Mouse (Mus musculus) ES-Bruce4 (cell line): ENCODE measurements at regions not wholly inside any gene's neighbourhood (a gene's known extent, or its start where the extent isn't known, plus 50 kb on each side); places are given as distances from the start of the nearest gene placed in this dataset.

Experiments
- H3K27ac ChIP-seq: 2 replicates; pipeline ENCODE4 v1.5.1; 2012; ENCODE audit warnings: low read length, inconsistent platforms; ENCODE audit not compliant: insufficient read depth
- H3K27me3 ChIP-seq: 2 replicates; pipeline ENCODE4 v1.6.1; 2012; ENCODE audit warnings: mild to moderate bottlenecking, low read length, inconsistent platforms; ENCODE audit not compliant: control insufficient read depth, poor library complexity, insufficient read depth, severe bottlenecking
- H3K36me3 ChIP-seq: 2 replicates; pipeline ENCODE4 v1.6.1; 2012; ENCODE audit warnings: inconsistent platforms, mild to moderate bottlenecking, low read length, moderate library complexity; ENCODE audit not compliant: control insufficient read depth, poor library complexity, insufficient read depth, severe bottlenecking
- H3K4me1 ChIP-seq: one replicate; pipeline ENCODE4 v1.8.1; 2011; ENCODE audit warnings: low read length; ENCODE audit not compliant: control insufficient read depth, insufficient read depth
- H3K4me3 ChIP-seq: 2 replicates; pipeline ENCODE4 v1.5.1; 2011; ENCODE audit warnings: low read depth, mild to moderate bottlenecking, low read length
- H3K9ac ChIP-seq: 2 replicates; pipeline ENCODE4 v1.6.1; 2012; ENCODE audit warnings: low read depth, mild to moderate bottlenecking, inconsistent platforms; ENCODE audit not compliant: poor library complexity, severe bottlenecking
- H3K9me3 ChIP-seq: replicated peaks from 2 replicates; pipeline ENCODE4 v1.6.1; 2012; ENCODE audit warnings: mild to moderate bottlenecking, low read length, inconsistent platforms; ENCODE audit not compliant: control insufficient read depth, poor library complexity, insufficient read depth, severe bottlenecking
- CTCF ChIP-seq: IDR thresholded peaks from one replicate; pipeline ENCODE4 v1.8.1; 2011; ENCODE audit warnings: low read depth, low read length
- EP300 ChIP-seq: IDR thresholded peaks from 2 replicates; pipeline ENCODE4 v1.6.1; 2011; ENCODE audit warnings: low read depth, low read length; ENCODE audit not compliant: insufficient read depth
- POLR2A ChIP-seq: IDR thresholded peaks from one replicate; pipeline ENCODE4 v1.8.1; 2011; ENCODE audit warnings: low read length; ENCODE audit not compliant: insufficient read depth

DNA sequence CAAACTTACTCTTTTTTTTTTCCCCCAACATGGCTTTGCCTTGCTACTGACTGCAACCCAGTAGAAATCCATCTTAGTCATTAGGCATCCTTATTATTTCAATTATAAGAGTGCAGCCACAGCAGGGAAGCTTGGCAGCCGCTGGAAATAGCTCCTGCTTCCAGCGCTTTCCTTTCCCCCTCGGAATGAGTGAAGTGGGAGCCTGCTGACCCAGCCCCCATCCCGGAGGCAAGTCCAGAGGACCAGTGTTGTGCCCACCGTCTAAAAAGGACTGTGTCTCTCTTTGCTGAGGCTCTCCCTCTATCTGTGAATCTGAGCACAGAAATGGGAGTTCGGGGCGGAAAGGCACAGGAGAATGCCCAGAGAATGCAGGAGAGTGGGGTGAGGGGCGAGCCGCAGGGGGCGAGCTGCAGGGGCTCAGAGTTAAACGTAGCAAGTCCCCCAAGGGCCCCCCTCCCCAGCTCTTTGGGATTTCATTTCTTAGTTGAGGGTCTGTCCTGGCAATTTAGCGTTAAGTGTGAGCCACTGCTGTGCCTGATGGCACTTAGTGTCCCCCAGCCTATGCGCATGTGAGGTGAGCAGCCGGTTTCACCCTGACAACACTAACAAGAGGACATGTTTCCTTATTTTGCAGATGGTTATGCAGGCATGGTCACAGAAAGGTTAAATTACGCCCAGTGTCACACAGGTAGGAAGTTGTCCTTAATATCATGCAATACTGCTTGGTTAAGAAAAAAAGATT lies 117.4 kb upstream of the Arid2 start:
- peak overlapping the region; percentile 3; the same call in 1 of the 2 replicates for H3K4me3 ChIP-seq

DNA sequence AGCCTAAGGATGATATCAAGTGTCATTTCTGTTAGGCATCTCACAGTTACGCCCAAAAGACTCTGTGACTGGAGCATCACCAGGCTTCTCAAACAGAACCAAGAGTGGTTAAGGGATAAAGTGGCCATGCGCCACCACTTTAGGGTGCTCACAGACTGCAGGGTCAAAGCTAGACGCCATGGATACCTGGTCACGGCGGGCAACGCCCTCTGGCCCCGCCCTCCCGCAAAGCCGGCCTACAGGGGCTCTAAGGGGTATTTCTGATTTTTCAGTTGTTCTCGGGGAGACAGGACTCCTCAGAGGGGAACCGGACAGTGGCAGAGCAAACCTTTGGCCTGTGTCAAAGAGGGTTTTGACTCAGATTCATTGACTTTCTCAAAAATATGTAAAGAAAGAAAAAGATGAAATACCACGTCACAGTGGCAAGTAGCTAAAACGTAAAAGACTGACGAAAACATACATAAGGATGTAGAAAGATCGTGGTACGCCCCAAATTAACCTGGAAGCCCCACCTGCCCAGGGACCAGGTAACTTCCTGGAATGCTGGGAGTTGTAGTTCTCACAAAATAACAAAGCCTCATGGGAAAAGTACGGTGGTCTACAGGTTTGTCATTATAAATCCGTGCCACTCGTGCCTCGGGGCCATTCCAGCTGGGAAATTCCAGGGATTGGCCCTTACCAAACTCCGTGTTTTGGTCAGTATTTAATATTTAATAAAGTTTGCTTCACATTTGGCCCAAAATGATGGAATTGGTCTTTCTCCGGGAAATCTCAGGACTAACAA lies 116.1 kb upstream of the Arid2 start:
- Histone ChIP-seq H3K27me3 (no peaks in the 10 kb centered on the region), H3K4me3 (peak overlapping the region; percentile 81), H3K9me3 (no peaks in the 10 kb centered on the region), H3K36me3 (no peaks in the 10 kb centered on the region), H3K9ac (peak overlapping the region; percentile 43), H3K4me1 (peaks cover 2% of the 10 kb centered on the region), H3K27ac (peak overlapping the region; percentile 68)
- no peak for TF ChIP-seq EP300
- no peak for TF ChIP-seq POLR2A
- TF ChIP-seq CTCF = no peak

More for the DNA sequence above, 117.4 kb upstream of the Arid2 start:
- Histone ChIP-seq H3K9ac (peak overlapping the region; percentile 11; the same call in 1 of the 2 replicates), H3K27ac (no peak overlapping the region), H3K27me3 (no peaks in the 10 kb centered on the region), H3K4me1 (peaks cover 1% of the 10 kb centered on the region), H3K9me3 (no peaks in the 10 kb centered on the region), H3K36me3 (no peaks in the 10 kb centered on the region)
- no peak for TF ChIP-seq EP300
- no peak for TF ChIP-seq CTCF
- no peak for TF ChIP-seq POLR2A

DNA sequence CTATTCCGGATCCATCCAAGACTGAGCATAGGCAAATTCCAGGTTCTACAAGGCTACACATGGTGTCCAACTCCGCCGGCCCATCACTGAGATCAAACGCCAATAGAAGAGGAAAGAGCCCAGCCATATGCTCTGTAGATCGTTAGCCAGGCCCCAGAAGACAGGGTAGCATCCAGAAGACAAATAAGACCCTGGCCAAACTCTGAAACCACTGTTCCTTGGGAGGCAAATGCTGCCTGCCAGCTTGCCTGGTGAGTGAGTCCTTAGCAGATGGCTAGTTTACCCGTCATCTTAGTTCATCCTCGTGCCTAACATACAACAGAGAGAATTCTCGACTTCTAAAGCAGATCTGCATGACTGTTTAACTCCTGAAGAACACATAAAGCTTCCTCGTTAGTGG lies 109.4 kb upstream of the Arid2 start:
- no peak overlapping the region for H3K27ac ChIP-seq
- peaks cover 8% of the 10 kb centered on the region for H3K4me1 ChIP-seq
- H3K4me3 ChIP-seq = no peak overlapping the region
- no peak overlapping the region for H3K9ac ChIP-seq
- no peaks in the 10 kb centered on the region for H3K9me3 ChIP-seq
- no peaks in the 10 kb centered on the region for H3K36me3 ChIP-seq
- no peaks in the 10 kb centered on the region for H3K27me3 ChIP-seq
- TF ChIP-seq CTCF (no peak), EP300 (no peak), POLR2A (no peak)

DNA sequence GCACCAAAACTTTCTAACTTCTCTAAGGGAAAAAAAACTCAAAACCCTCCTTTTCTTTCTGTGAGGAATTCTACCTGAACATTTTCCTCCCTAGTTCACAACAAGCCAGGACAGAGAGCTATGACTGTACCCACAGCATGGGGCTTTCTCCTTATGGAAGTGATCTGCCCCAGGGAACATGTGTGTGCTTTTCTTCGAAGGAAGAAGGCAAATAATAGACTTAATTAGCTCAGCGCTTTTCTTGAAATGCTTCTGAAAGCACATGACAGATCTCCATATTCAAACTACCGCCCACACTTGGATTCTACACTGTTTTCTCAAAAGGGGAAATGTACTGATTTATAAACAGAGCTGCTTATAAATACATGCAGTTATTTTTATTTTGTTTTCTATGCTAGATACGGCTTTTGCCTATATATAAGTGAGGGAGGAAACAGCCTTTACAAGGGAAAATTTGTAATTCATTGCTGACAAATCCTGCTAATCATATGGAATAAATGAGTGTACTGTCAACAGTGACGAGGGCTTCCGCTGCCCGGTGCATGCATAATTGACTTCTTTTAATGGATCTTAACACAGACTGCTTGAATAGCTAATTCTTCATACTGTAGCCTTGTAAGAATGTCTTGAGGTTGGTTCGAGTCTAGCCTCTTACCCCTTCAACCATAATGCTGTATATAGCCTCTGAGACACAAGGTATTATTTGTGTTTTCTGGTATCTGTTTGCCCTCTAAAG lies 108.8 kb upstream of the Arid2 start:
- 0 out of 2 replicates have a peak overlapping the region, but pooled peaks have one; percentile 25 for H3K9ac ChIP-seq
- TF ChIP-seq EP300 = no peak
- no peak for TF ChIP-seq CTCF
- TF ChIP-seq POLR2A = no peak
- no peaks in the 10 kb centered on the region for H3K36me3 ChIP-seq
- H3K27ac ChIP-seq = peak overlapping the region; percentile 38; the same call in 1 of the 2 replicates
- no peaks in the 10 kb centered on the region for H3K9me3 ChIP-seq
- H3K4me3 ChIP-seq = no peak overlapping the region
- H3K27me3 ChIP-seq = no peaks in the 10 kb centered on the region
- peaks cover 8% of the 10 kb centered on the region for H3K4me1 ChIP-seq

DNA sequence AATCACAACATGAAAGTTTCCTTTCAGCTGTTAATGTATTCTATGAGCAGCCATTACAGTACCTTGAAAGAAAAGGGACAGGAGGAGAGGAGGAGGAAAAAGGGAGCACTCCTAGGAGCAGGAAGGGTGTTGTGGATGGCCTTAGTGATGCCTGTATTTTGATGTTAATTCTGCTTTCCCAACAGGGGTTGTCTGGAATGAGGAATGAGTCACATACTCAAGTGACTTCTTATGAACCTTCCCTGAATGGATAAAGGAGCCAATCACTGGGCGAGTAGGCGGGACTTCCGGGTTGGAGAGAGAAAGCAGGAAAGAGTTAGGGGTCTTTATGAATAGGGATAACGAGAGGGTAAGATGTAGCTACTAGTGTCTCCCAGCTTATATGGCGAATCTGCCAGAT lies 107.8 kb upstream of the Arid2 start:
- Histone ChIP-seq H3K27ac (peak overlapping the region; percentile 83), H3K4me3 (peak overlapping the region; percentile 98; the same call in 1 of the 2 replicates)
- TF ChIP-seq EP300 = peak; percentile 72; the same call in 1 of the 2 replicates
- no peak for TF ChIP-seq POLR2A

DNA sequence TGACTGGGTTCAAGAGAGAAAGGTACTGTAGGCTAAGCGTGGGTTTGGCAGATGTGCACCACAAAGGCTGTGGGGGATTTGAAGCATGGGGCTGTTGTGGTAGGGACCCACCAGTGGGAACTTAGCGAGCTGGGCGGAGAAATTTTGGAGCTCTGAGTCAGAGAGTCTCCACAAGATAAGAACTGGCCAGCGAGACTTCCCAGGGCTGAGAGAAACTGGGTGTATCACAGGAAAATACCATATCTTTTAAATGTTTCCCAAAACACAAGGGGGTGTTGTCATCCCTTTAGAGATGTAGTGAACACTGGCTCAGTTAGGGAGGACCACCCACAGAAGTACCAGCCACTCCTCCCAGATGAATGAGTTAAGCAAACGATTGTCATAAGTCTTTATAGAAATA lies 107.3 kb upstream of the Arid2 start:
- H3K27me3 ChIP-seq = no peaks in the 10 kb centered on the region
- no peaks in the 10 kb centered on the region for H3K9me3 ChIP-seq
- H3K36me3 ChIP-seq = no peaks in the 10 kb centered on the region
- TF ChIP-seq CTCF (no peak), POLR2A (no peak), EP300 (no peak)
- peak overlapping the region; percentile 69 for H3K9ac ChIP-seq
- H3K27ac ChIP-seq = peak overlapping the region; percentile 83
- peak overlapping the region; percentile 98 for H3K4me3 ChIP-seq
- peaks cover 10% of the 10 kb centered on the region for H3K4me1 ChIP-seq

More for the DNA sequence above, 107.8 kb upstream of the Arid2 start:
- Histone ChIP-seq H3K27me3 (no peaks in the 10 kb centered on the region), H3K4me1 (peaks cover 9% of the 10 kb centered on the region), H3K36me3 (no peaks in the 10 kb centered on the region), H3K9ac (peak overlapping the region; percentile 69), H3K9me3 (no peaks in the 10 kb centered on the region)
